24 mouse cellular contexts compared by ENCODE assay signal in genomic region chr1:181416841-181417240, GRCm38 (mm10).
DNase-seq lines count a peak whose midpoint lies in the region; ATAC-seq lines count a peak whose summit lies in the region.
"Had no signal": no experiment of that assay in that cellular context is flagged by ENCODE, and none has a peak within 500 bp of the region (broad histone marks: within the 10 kb centered on the region; RNA-seq: fewer than 3 reads in every experiment).

No protein-coding gene starts in this region.

- ATAC-seq in heart, embryonic 14.5 days (ENCODE audit: insufficient number of reproducible peaks, insufficient read depth, low FRiP score, low read depth) = no peak
- ATAC-seq: forebrain, embryonic 14.5 days; intestine, embryonic 16.5 days had no signal

- H3K4me1 ChIP-seq in heart, embryonic 14.5 days (ENCODE audit: control insufficient read depth in 2 of 2, insufficient read depth in 2 of 2, low read length in 2 of 2) = peaks cover 18 to 24% of the 10 kb centered on the region in 2 experiments

- 48% methylated on average over 9 of the region's 9 CpGs for WGBS in heart, embryonic 14.5 days

- no peak overlapping the region for H3K4me2 ChIP-seq in heart, embryonic 14.5 days (ENCODE audit: low read length)
- H3K4me2 ChIP-seq: embryonic facial prominence, embryonic 15.5 days; hindbrain, embryonic 15.5 days had no signal

- H3K9ac ChIP-seq in heart, embryonic 14.5 days (ENCODE audit: low read length) = no peak overlapping the region
- H3K9ac ChIP-seq: embryonic facial prominence, embryonic 15.5 days; hindbrain, embryonic 15.5 days had no signal

- no peaks in the 10 kb centered on the region for H3K36me3 ChIP-seq in heart, embryonic 14.5 days (ENCODE audit: control insufficient read depth, insufficient read depth, low read length)
- H3K36me3 ChIP-seq: embryonic facial prominence, embryonic 15.5 days; forebrain, embryonic 10.5 days; hindbrain, embryonic 15.5 days had no signal

- H3K27me3 ChIP-seq in heart, embryonic 14.5 days (ENCODE audit: control insufficient read depth, insufficient read depth, low read length) = no peaks in the 10 kb centered on the region
- H3K27me3 ChIP-seq: CH12.LX; embryonic facial prominence, embryonic 15.5 days; hindbrain, embryonic 15.5 days had no signal

- no peak overlapping the region for H3K4me3 ChIP-seq in heart, embryonic 14.5 days (ENCODE audit: control insufficient read depth in 1 of 2, insufficient read depth in 1 of 2, low read depth in 1 of 2, low read length in 2 of 2)
- H3K4me3 ChIP-seq: embryonic facial prominence, embryonic 15.5 days; erythroblast, embryonic 14.5 days; forebrain, embryonic 10.5 days; gastrocnemius, adult 2 months; hindbrain, embryonic 15.5 days had no signal

- no peaks in the 10 kb centered on the region for H3K9me3 ChIP-seq in heart, embryonic 14.5 days (ENCODE audit: control insufficient read depth, low read length)
- H3K9me3 ChIP-seq: embryonic facial prominence, embryonic 15.5 days; forebrain, embryonic 10.5 days; hindbrain, embryonic 15.5 days had no signal

- H3K27ac ChIP-seq in heart, embryonic 14.5 days (replicated peaks in 1 of 2; ENCODE audit: control insufficient read depth in 1 of 2, insufficient read depth in 1 of 2, low read depth in 2 of 2, low read length in 2 of 2) = peak overlapping the region; percentile 21 to 50; a peak in 3 of 4 replicates
- H3K27ac ChIP-seq: embryonic facial prominence, embryonic 15.5 days; forebrain, embryonic 10.5 days; gastrocnemius, adult 2 months; hindbrain, embryonic 15.5 days had no signal

- peak; percentile 8 for DNase-seq in embryo, embryonic 10.5 days (ENCODE audit: low spot score)
- no peak for DNase-seq in embryo, embryonic 10 days (ENCODE audit: low spot score)
- no peak for DNase-seq in heart, adult 9 months (ENCODE audit: low spot score in 2 of 2)
- DNase-seq in retina, postnatal 1 day = peak; percentile 19
- DNase-seq in retina, embryonic 14.5 days (ENCODE audit: low spot score) = no peak
- no peak for DNase-seq in thymus, postnatal 36 days
- no peak for DNase-seq in adrenal gland, adult (ENCODE audit: inconsistent age in 2 of 2, low spot score in 1 of 2)
- DNase-seq: adrenal gland, adult 8-10 months; cerebellum, adult 18-20 months; cerebellum, adult 9-11 months; cerebellum, postnatal 36 days; embryo, embryonic 11 days; gastrocnemius, adult 2 months; gastrocnemius, postnatal 25 days; heart, postnatal 10 days; kidney, adult 2 months had no signal

Comparison
In these comparisons a context has a peak if more than half of its experiments do, and no peak if none do; other contexts are left out.
1. DNase-seq: peak in embryo, embryonic 10.5 days (single experiment) and retina, postnatal 1 day (single experiment); none in embryo, embryonic 10 days (single experiment), heart, adult 9 months (0 of 2), retina, embryonic 14.5 days (single experiment), thymus, postnatal 36 days (0 of 2) and adrenal gland, adult (0 of 2).